ENCODE assay signal across 13 mouse cellular contexts in genomic region chr4:150260745-150261144, GRCm38 (mm10). TPM values are rescaled to one million over a fixed set of nuclear protein-coding genes. Genes with fewer than 3 reads are reported as not detected.
DNase-seq lines count a peak whose midpoint lies in the region; TF ChIP-seq lines count a peak whose summit lies in the region.
"Had no signal": no experiment of that assay in that cellular context is flagged by ENCODE, and none has a peak within 500 bp of the region (broad histone marks: within the 10 kb centered on the region; RNA-seq: fewer than 3 reads in every experiment).

No protein-coding gene starts in this region.

- H3K36me3 ChIP-seq in E14TG2a.4 (ENCODE audit: insufficient read depth, low read length), result peaks cover 11% of the 10 kb centered on the region; the same call in 1 of the 2 replicates
- H3K36me3 ChIP-seq: heart, embryonic 15.5 days; stomach, embryonic 15.5 days had no signal

- intact Hi-C loops in left cerebral cortex, adult 2 months (cut with DNase I), result no loop called here
- intact Hi-C loops in left cerebral cortex, postnatal 10 days (cut with DNase I), result loop anchor here (10.0 kb wide), 1 partner anchor 204 kb away; no protein-coding TSS in a partner anchor

- peak; percentile 55 for TF ChIP-seq CTCF in left cerebral cortex, adult 2 months (IDR thresholded peaks at IDR 0.05)
- TF ChIP-seq CTCF in E14TG2a.4 (conservative IDR thresholded peaks at IDR 0.05; ENCODE audit: low read length), result peak; percentile 47

- H3K4me1 ChIP-seq in E14TG2a.4 (replicated peaks; ENCODE audit: low read depth, low read length), result peaks cover 91% of the 10 kb centered on the region

- DNase-seq in embryo, embryonic 10 days (ENCODE audit: low spot score), result peak; percentile 72
- no peak for DNase-seq in embryo, embryonic 9.5 days (ENCODE audit: extremely low spot score)
- no peak for DNase-seq in left cerebral cortex, adult 2 months (ENCODE audit: extremely low spot score in 1 of 2, low spot score in 2 of 2)
- no peak for DNase-seq in left cerebral cortex, postnatal 10 days (ENCODE audit: extremely low spot score in 1 of 2, low spot score in 2 of 2)
- peak; percentile 58 for DNase-seq in embryo, embryonic 11 days
- no peak for DNase-seq in spleen, postnatal 14 days (ENCODE audit: low spot score in 2 of 2)
- DNase-seq in layer of hippocampus, postnatal 14 days (ENCODE audit: low spot score in 2 of 2), result no peak
- DNase-seq: adrenal gland, adult 8-10 months; cerebellum, postnatal 10 days had no signal

- no peak overlapping the region for H3K27ac ChIP-seq in left cerebral cortex, adult 2 months
- H3K27ac ChIP-seq: heart, embryonic 15.5 days; stomach, embryonic 15.5 days had no signal

- H3K4me3 ChIP-seq in left cerebral cortex, adult 2 months, result no peak overlapping the region
- no peak overlapping the region for H3K4me3 ChIP-seq in E14TG2a.4 (replicated peaks; ENCODE audit: low read length)
- H3K4me3 ChIP-seq: heart, embryonic 15.5 days; stomach, embryonic 15.5 days had no signal

- H3K9me3 ChIP-seq in E14TG2a.4 (ENCODE audit: low read length), result no peaks in the 10 kb centered on the region
- H3K9me3 ChIP-seq: heart, embryonic 15.5 days; stomach, embryonic 15.5 days had no signal

- no peaks in the 10 kb centered on the region for H3K27me3 ChIP-seq in E14TG2a.4 (ENCODE audit: insufficient read depth, low read length)
- H3K27me3 ChIP-seq: heart, embryonic 15.5 days; stomach, embryonic 15.5 days had no signal

RNA-seq across cellular contexts. Expression of gene Rere, which starts 20.7 kb away (rescaled TPM):
- 100 to 1,000 TPM; 113 to 125 TPM for total RNA-seq in left cerebral cortex, adult 2 months (2021)
- total RNA-seq in left cerebral cortex, postnatal 10 days (2021), result 10 to 100 TPM; 85.3 to 88.9 TPM
- total RNA-seq in layer of hippocampus, postnatal 14 days (2021), result 100 to 1,000 TPM; 118 to 127 TPM

RNA-seq across cellular contexts. Expression of gene Eno1, which starts 24.2 kb away (rescaled TPM):
- 100 to 1,000 TPM; 410 TPM for total RNA-seq in left cerebral cortex, adult 2 months (2021)
- 100 to 1,000 TPM; 308 to 325 TPM for total RNA-seq in left cerebral cortex, postnatal 10 days (2021)
- total RNA-seq in layer of hippocampus, postnatal 14 days (2021), result 100 to 1,000 TPM; 395 to 425 TPM

RNA-seq across cellular contexts. Expression of gene Car6, which starts 59.6 kb away (rescaled TPM):
- total RNA-seq in left cerebral cortex, adult 2 months (2021), result not detected
- total RNA-seq in left cerebral cortex, postnatal 10 days (2021), result not detected
- not detected for total RNA-seq in layer of hippocampus, postnatal 14 days (2021)
- total RNA-seq: left cerebral cortex, postnatal 36 days had no signal

Comparison
In these comparisons a context has a peak if more than half of its experiments do, and no peak if none do; other contexts are left out.
1. DNase-seq: peak in embryo, embryonic 10 days (single experiment) and embryo, embryonic 11 days (single experiment); none in embryo, embryonic 9.5 days (single experiment), left cerebral cortex, adult 2 months (0 of 2), left cerebral cortex, postnatal 10 days (0 of 2), spleen, postnatal 14 days (0 of 2) and layer of hippocampus, postnatal 14 days (0 of 2).